Mouse (Mus musculus): Measurements from ENCODE around the gene 1700019D03Rik.
A peak's percentile ranks its signal among the peaks of the same experiment; 100 is the strongest.

Gene 1700019D03Rik

DNA sequence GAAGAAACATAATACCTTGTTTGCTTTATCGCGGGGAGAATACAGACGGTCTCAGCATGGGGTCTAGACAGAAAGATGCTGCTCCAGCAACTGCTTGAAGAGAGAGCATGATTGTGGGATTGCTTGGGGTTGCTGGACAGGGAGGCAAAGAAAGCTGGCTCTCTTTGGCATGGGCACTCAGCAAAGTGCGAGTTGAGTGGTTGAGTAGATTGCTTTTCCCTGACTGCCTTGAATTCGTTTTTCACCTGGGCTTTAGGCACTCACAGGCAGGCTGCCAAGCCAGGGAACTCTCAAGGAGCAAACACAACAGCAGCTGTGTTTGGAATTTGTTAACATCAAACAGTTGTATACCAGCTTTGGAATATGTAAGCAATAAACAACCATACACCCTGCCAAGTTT is at the start of gene 1700019D03Rik:
TSS of gene 1700019D03Rik (minus strand) at position 101 of the 400 bp plus-strand sequence.
- DNase-seq = no peak

DNA sequence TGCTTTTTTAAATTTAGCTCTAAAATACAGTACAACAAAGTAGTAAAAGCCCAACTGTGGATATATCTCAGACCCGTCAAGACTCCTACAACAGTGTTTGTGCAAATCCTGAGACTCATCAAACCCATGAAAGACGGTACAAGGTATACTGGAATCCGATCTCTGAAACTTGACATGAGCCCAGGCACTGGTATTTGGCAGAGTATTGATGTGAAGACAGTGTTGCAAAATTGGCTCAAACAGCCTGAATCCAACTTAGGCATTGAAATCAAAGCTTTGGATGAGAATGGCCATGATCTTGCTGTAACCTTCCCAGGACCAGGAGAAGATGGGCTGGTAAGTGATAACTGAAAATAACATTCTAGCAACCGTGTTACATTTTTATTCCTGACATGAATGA is 43.9 kb upstream of the 1700019D03Rik start:
- no peak for DNase-seq

GRCm38 (mm10) chr1:53061871-53062608 is 42.1 kb upstream of the 1700019D03Rik start:
- DNase-seq = peak; percentile 25

- no peak for DNase-seq
Measured at GRCm38 (mm10) chr1:53061340-53061739, 41.4 kb upstream of the 1700019D03Rik start, which contains the start of gene Mstn. Mstn (plus strand) TSS chr1:53061640.

DNA sequence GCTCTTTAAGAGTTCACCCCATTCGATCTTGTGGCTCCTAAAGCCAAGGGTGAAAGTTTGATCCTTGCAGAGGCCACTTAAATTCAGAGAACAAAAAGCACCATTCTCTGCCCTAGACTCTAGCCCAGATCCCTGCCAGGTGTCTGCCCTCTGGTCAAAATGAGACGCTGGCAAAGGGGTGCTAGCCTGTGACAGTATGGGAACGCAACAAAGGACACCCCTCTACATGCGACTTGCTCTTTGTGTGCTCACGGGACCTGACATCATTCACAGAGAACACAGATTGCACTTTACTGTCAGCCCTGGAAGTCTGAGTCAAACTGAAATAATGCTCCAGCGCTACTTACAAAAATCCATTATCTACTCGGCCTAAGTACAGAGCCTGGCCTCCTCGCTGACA is 40.5 kb upstream of the 1700019D03Rik start:
- DNase-seq = no peak

GRCm38 (mm10) chr1:53059106-53059505 is 39.1 kb upstream of the 1700019D03Rik start:
- no peak for DNase-seq

GRCm38 (mm10) chr1:53053087-53054022 is 33.4 kb upstream of the 1700019D03Rik start:
- peak; percentile 84 for DNase-seq

DNA sequence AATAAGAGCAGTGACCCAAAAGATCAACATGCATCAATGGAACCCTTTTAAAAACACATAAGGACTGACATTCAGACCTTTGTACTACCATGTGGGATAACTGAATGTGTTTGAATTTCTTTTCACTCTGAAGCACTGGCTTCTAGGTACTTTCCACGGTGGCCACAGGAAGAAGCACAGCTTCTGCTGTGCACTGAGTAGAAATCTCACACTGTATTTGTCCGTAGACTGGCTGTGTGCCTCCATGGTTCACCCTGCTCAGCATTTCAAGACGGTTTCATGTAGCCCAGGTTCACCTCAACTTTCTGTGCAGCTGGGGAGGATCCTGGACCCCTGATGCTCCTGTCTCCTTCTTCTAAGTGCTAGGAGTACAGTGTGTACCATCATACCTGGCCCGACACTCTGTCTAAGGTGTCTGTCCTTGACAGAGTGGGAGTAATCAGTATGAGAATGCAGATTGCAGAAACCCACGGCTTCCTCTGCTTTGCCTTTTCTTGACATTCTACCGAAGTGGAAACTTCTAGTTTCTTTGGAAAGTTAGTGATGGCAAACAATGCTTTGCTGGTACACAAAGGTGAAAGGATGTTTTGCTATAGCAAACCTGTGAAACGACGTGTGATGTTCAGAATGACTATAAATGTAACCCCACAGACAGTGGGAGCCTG is 29.9 kb upstream of the 1700019D03Rik start:
- DNase-seq = no peak

DNA sequence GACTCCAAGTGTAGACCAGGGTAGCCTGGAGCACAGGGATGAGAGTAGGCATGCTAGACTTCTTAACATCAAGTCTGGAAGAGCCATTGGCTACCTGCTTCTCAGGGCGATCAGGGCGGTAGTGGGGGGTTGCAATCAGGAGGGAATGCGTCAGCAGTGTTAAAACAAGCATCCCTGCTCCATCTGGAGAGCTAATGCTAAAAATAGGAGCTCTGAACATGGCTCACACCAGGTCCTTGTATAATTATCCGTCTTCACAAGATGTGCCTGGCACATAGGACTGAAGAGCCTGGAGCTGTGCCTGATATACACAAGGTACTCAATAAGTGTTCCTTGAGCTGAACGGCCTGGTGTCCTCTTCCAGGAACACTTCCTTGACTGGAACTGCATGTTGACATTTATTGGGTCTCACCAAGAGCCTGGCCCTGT is 17.5 kb upstream of the 1700019D03Rik start:
- no peak for DNase-seq

GRCm38 (mm10) chr1:53032550-53032949 is 12.6 kb upstream of the 1700019D03Rik start:
- DNase-seq = no peak

GRCm38 (mm10) chr1:53018746-53019505 is 1.1 kb downstream of the 1700019D03Rik start:
- DNase-seq = no peak

- DNase-seq = no peak
Measured at GRCm38 (mm10) chr1:53015606-53016005, 4.4 kb downstream of the 1700019D03Rik start.

DNA sequence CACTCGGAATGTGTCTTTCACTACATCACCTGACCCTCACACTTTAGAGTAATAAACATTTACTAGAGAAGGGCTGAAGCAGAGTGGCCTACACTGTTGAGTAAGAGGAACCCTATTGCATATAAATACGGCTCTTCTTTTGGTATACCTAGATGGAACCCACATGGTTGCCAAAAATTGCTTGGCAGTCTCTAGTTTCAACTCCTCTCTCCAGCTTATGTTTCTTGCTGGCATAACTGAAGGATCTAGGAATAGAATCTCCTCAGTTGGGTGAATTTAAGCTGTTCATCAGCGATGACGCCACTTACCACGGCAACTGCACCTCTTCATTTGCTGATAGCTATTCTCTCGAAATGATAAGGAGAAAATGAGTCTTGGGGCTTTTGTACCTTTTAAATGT is 5.3 kb downstream of the 1700019D03Rik start:
- no peak for DNase-seq

- no peak for DNase-seq
Measured at GRCm38 (mm10) chr1:52986692-52987091, 33.3 kb downstream of the 1700019D03Rik start.

DNA sequence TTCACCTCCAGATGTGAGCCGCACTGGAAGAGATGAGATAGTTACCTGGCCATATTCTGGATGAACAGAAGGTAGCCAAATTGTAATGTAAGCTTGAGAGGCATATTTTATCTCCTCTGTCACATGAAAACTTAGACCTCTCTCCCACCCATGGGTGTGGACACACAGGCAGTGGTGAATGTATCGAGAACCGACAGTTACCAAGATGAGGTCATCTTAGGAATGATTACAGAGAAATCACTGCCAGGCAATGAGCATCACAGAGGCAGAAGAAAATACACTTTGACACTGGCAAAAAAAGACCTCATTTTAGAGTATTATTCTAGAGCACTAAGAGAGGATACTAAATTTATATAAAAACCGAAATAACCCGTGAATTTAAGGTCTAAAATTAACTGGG is 46.8 kb downstream of the 1700019D03Rik start:
- DNase-seq = no peak

GRCm38 (mm10) chr1:52971881-52972503 is 48.0 kb downstream of the 1700019D03Rik start:
- DNase-seq = no peak

DNA sequence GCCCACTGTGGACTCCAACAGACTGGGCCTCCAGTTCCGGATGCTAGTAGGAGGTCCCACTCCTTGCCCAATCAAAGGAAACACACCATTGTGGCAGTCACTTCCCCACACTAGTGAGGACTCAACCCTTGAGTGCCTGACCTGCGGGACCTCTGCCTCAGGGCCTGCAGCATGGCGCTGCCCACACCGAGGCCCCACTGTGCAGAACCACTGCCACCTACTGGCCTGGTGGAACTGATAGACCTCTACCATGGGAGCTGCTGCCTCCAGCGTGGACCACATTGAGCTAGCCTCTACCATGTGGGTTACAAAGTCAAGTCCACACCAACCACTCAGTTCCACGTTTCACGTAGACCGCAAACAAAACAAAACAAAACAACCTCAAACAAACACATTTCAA is 55.4 kb downstream of the 1700019D03Rik start:
- no peak for DNase-seq

DNA sequence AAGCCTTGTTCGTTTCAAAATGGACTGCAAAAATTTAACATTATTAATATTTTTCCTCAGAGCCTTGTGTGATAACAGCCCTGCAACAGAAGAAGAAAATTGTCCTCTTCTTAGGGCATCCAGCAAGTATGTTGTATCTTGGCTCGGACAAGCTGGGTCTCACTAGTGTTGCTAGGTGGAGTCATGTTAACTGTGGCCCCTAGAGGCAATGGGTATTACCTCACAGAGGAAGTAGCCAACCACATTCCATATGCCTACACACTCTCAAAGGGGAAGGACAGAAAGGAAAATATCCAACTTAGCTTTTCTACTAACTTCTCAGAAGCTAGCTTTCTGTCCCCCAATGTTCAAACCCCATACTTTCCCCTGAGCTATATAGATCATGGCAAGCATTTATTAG is 56.9 kb downstream of the 1700019D03Rik start:
- no peak for DNase-seq

GRCm38 (mm10) chr1:52960191-52960590 is 59.8 kb downstream of the 1700019D03Rik start:
- no peak for DNase-seq

GRCm38 (mm10) chr1:52956746-52957145 is 63.2 kb downstream of the 1700019D03Rik start:
- no peak for DNase-seq

- peak; percentile 49 for DNase-seq
Measured at GRCm38 (mm10) chr1:52955102-52955501, 64.9 kb downstream of the 1700019D03Rik start.

GRCm38 (mm10) chr1:52954456-52954855 is 65.5 kb downstream of the 1700019D03Rik start:
- DNase-seq = no peak
